Mouse (Mus musculus): ENCODE measurements at regions not wholly inside any gene's neighbourhood (a gene's known extent, or its start where the extent isn't known, plus 50 kb on each side); places are given as distances from the start of the nearest gene placed in this dataset.

DNA sequence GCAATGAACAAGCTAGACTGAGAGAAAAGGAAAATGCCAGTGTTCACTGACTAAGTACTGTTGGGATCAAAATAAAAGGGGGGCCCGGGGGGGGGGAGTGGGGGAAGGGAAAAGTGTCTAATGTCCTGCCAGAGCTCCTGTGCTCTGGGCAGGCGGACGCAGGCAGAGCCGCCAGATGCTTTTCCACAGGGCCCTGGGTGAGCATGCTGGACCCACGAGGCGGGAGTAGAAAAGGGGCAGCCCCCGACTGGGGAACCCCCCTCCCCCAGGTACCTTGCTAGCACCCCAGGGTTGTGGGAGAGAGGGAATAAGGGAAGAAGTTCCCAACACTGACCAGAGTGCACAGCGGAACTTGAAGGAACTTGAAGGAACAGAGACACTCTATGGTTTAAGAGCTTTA lies 478.6 kb downstream of the Mat2b start:
- Histone ChIP-seq H3K36me3 (ENCODE audit: insufficient read depth, low read length) (no peaks in the 10 kb centered on the region), H3K27me3 (ENCODE audit: insufficient read depth, low read length) (no peaks in the 10 kb centered on the region), H3K4me1 (replicated peaks; ENCODE audit: low read depth, low read length) (no peaks in the 10 kb centered on the region), H3K4me3 (replicated peaks; ENCODE audit: low read length) (no peak overlapping the region), H3K9me3 (ENCODE audit: low read length) (peaks cover 57% of the 10 kb centered on the region)
- no peak for TF ChIP-seq CTCF (conservative IDR thresholded peaks at IDR 0.05; ENCODE audit: low read length)
- no peak for TF ChIP-seq POU5F1 (IDR thresholded peaks at IDR 0.05; ENCODE audit: borderline replicate concordance, low read length)
- no peak for TF ChIP-seq NANOG (IDR thresholded peaks at IDR 0.05; ENCODE audit: borderline replicate concordance, low read length)

Measured in E14TG2a.4 (cell line).